Mouse (Mus musculus) liver, embryonic 11.5 days (tissue): ENCODE measurements around the gene Angel2. TPM values are rescaled to one million over a fixed set of nuclear protein-coding genes. Genes with fewer than 3 reads are reported as not detected.
"Not testable (repeated sequence)": the region's sequence is repeated elsewhere in the genome, so short reads cannot be mapped to it uniquely, and the experiment has no call there.

ENCODE experiments used
- ATAC-seq: fragments of 200-750 bp; cut with Nextera tagmentation; replicated peaks from 2 replicates; pipeline ENCODE4 v1.8.0; 2017; ENCODE audit warnings: moderate number of reproducible peaks, mild to moderate bottlenecking, moderate TSS enrichment, moderate library complexity; ENCODE audit not compliant: low FRiP score
- DNase-seq: peaks from one replicate; pipeline ENCODE4 v3.0.0-alpha.2; 2017; ENCODE audit warnings: low spot score
- H3K27ac ChIP-seq: fragments of 300-500 bp; sonication (generic); 2 replicates; pipeline ENCODE4 v1.5.1; 2014; ENCODE audit warnings: mild to moderate bottlenecking, low read depth, low read length, control low read depth
- H3K27me3 ChIP-seq: fragments of 300-500 bp; sonication (generic); replicated peaks from 2 replicates; pipeline ENCODE4 v1.6.1; 2014; ENCODE audit warnings: low read length, mixed read lengths; ENCODE audit not compliant: control insufficient read depth, insufficient read depth
- H3K36me3 ChIP-seq: fragments of 300-500 bp; sonication (generic); 2 replicates; pipeline ENCODE4 v1.6.1; 2014; ENCODE audit warnings: mild to moderate bottlenecking, low read length, moderate library complexity, mixed read lengths; ENCODE audit not compliant: control insufficient read depth, insufficient read depth
- H3K4me1 ChIP-seq: fragments of 300-500 bp; sonication (generic); replicated peaks from 2 replicates; pipeline ENCODE4 v1.6.1; 2014; ENCODE audit warnings: low read length, mixed read lengths; ENCODE audit not compliant: control insufficient read depth, insufficient read depth
- H3K4me2 ChIP-seq: fragments of 300-500 bp; sonication (generic); 2 replicates; pipeline ENCODE4 v1.6.1; 2014; ENCODE audit warnings: mild to moderate bottlenecking, control low read depth, moderate library complexity
- H3K4me3 ChIP-seq: fragments of 300-500 bp; sonication (generic); 2 replicates; pipeline ENCODE4 v1.5.1; 2014; ENCODE audit warnings: low read depth, low read length, control low read depth
- H3K9ac ChIP-seq: fragments of 300-500 bp; sonication (generic); 2 replicates; pipeline ENCODE4 v1.6.1; 2014; ENCODE audit warnings: low read depth, low read length, control low read depth
- H3K9me3 ChIP-seq: fragments of 300-500 bp; sonication (generic); 2 replicates; pipeline ENCODE4 v1.6.1; 2016; ENCODE audit warnings: low read length, inconsistent platforms, mixed read lengths; ENCODE audit not compliant: control insufficient read depth
- WGBS: fragments of 180-500 bp; shearing (Covaris S2); extraction: QIAGEN DNeasy Blood & Tissue Kit; methylation state at CpG from one replicate; pipeline ENCODE4 v1.1.7; 2014; 5-methylcytosine and 5-hydroxymethylcytosine counted together
- polyA plus RNA-seq: library from polyadenylated mRNA; unstranded; fragments of >200 nt; fragmentation: Nextera tagmentation; extraction: Ambion mirVana; gene quantifications from 2 replicates; pipeline ENCODE4 v1.2.1, GENCODE M21; 2014

The Angel2 gene
- polyA plus RNA-seq = 32.1 and 34.1 TPM in 2 replicates

- not testable (repeated sequence) for DNase-seq, H3K9ac ChIP-seq, H3K9me3 ChIP-seq, H3K4me3 ChIP-seq, H3K4me2 ChIP-seq, H3K27ac ChIP-seq, ATAC-seq, H3K27me3 ChIP-seq, H3K36me3 ChIP-seq, H3K4me1 ChIP-seq
- WGBS = 74% methylated on average over 3 of the region's 3 CpGs
These were observed at the start of gene Angel2 for GRCm38 (mm10) chr1:190924812-190925211. TSS of gene Angel2 (plus strand) at chr1:190925112.

GRCm38 (mm10) chr1:190875751-190876150, 49.2 kb upstream of the Angel2 start:
- no peak for ATAC-seq
- 87% methylated on average over 6 of the region's 6 CpGs for WGBS
- no peak overlapping the region for H3K9ac ChIP-seq
- H3K4me2 ChIP-seq = no peak overlapping the region
- H3K9me3 ChIP-seq = no peaks in the 10 kb centered on the region
- H3K36me3 ChIP-seq = peaks cover 4% of the 10 kb centered on the region; the same call in 1 of the 2 replicates
- DNase-seq = no peak
- H3K27ac ChIP-seq = no peak overlapping the region
- no peaks in the 10 kb centered on the region for H3K27me3 ChIP-seq
- H3K4me3 ChIP-seq = no peak overlapping the region
- no peaks in the 10 kb centered on the region for H3K4me1 ChIP-seq

- WGBS = 78% methylated on average over 6 of the region's 6 CpGs
- no peak overlapping the region for H3K4me2 ChIP-seq
- H3K36me3 ChIP-seq = peaks cover 2% of the 10 kb centered on the region
- no peak overlapping the region for H3K4me3 ChIP-seq
- peak; percentile 64 for ATAC-seq
- 0 out of 2 replicates have a peak overlapping the region, but pooled peaks have one; percentile 57 for H3K27ac ChIP-seq
- no peaks in the 10 kb centered on the region for H3K9me3 ChIP-seq
- H3K4me1 ChIP-seq = no peaks in the 10 kb centered on the region
- no peak for DNase-seq
- no peak overlapping the region for H3K9ac ChIP-seq
- H3K27me3 ChIP-seq = no peaks in the 10 kb centered on the region
These were observed 44.3 kb upstream of the Angel2 start for GRCm38 (mm10) chr1:190880638-190881037.

GRCm38 (mm10) chr1:190881422-190881821, 43.5 kb upstream of the Angel2 start:
- ATAC-seq = no peak; the same call in 1 of the 2 replicates
- no peaks in the 10 kb centered on the region for H3K9me3 ChIP-seq
- no peak overlapping the region for H3K4me2 ChIP-seq
- H3K4me1 ChIP-seq = no peaks in the 10 kb centered on the region
- no peaks in the 10 kb centered on the region for H3K27me3 ChIP-seq
- no peak overlapping the region for H3K27ac ChIP-seq
- H3K9ac ChIP-seq = no peak overlapping the region
- no peak for DNase-seq
- peaks cover 2% of the 10 kb centered on the region for H3K36me3 ChIP-seq
- H3K4me3 ChIP-seq = no peak overlapping the region
- WGBS = 5% methylated on average over 2 of the region's 2 CpGs

GRCm38 (mm10) chr1:190886014-190886413, 38.9 kb upstream of the Angel2 start:
- no peak for ATAC-seq
- H3K9ac ChIP-seq = no peak overlapping the region
- no peaks in the 10 kb centered on the region for H3K9me3 ChIP-seq
- H3K4me3 ChIP-seq = no peak overlapping the region
- H3K27me3 ChIP-seq = no peaks in the 10 kb centered on the region
- 87% methylated on average over 4 of the region's 4 CpGs for WGBS
- no peak overlapping the region for H3K4me2 ChIP-seq
- peaks cover 2% of the 10 kb centered on the region for H3K36me3 ChIP-seq
- H3K27ac ChIP-seq = no peak overlapping the region
- DNase-seq = no peak
- no peaks in the 10 kb centered on the region for H3K4me1 ChIP-seq

GRCm38 (mm10) chr1:190888031-190888430, 36.9 kb upstream of the Angel2 start:
- Histone ChIP-seq H3K9me3 (no peaks in the 10 kb centered on the region), H3K9ac (no peak overlapping the region), H3K4me2 (no peak overlapping the region), H3K27me3 (no peaks in the 10 kb centered on the region), H3K27ac (no peak overlapping the region), H3K4me3 (no peak overlapping the region), H3K4me1 (no peaks in the 10 kb centered on the region; the same call in 1 of the 2 replicates), H3K36me3 (peaks cover 2% of the 10 kb centered on the region)
- ATAC-seq (no peak), DNase-seq (no peak)
- 92% methylated on average over 2 of the region's 2 CpGs for WGBS

- DNase-seq (no peak), ATAC-seq (no peak)
- H3K9me3 ChIP-seq = no peaks in the 10 kb centered on the region
- no peak overlapping the region for H3K4me3 ChIP-seq
- H3K27ac ChIP-seq = no peak overlapping the region
- 89% methylated on average over 16 of the region's 16 CpGs for WGBS
- H3K4me2 ChIP-seq = no peak overlapping the region
- H3K36me3 ChIP-seq = peaks cover 2% of the 10 kb centered on the region
- peaks cover 4% of the 10 kb centered on the region; the same call in 1 of the 2 replicates for H3K4me1 ChIP-seq
- no peaks in the 10 kb centered on the region for H3K27me3 ChIP-seq
- H3K9ac ChIP-seq = no peak overlapping the region
These were observed 36.3 kb upstream of the Angel2 start for GRCm38 (mm10) chr1:190888646-190889045.

- H3K4me2 ChIP-seq = no peak overlapping the region
- H3K36me3 ChIP-seq = no peaks in the 10 kb centered on the region; the same call in 1 of the 2 replicates
- ATAC-seq = peak; percentile 62
- H3K27me3 ChIP-seq = no peaks in the 10 kb centered on the region
- 58% methylated on average over 6 of the region's 6 CpGs for WGBS
- H3K27ac ChIP-seq = peak overlapping the region; percentile 15
- no peaks in the 10 kb centered on the region for H3K9me3 ChIP-seq
- no peak overlapping the region for H3K9ac ChIP-seq
- DNase-seq = no peak
- H3K4me1 ChIP-seq = peaks cover 4% of the 10 kb centered on the region; the same call in 1 of the 2 replicates
- H3K4me3 ChIP-seq = no peak overlapping the region
These were observed 31.2 kb upstream of the Angel2 start for GRCm38 (mm10) chr1:190893559-190894167.

- 93% methylated on average over 3 of the region's 3 CpGs for WGBS
- H3K36me3 ChIP-seq = peaks cover 2% of the 10 kb centered on the region; the same call in 1 of the 2 replicates
- no peak for DNase-seq
These were observed 26.7 kb upstream of the Angel2 start for GRCm38 (mm10) chr1:190898186-190898585.

More at GRCm38 (mm10) chr1:190898186-190898585, 26.7 kb upstream of the Angel2 start:
- Histone ChIP-seq H3K27ac (no peak overlapping the region), H3K4me2 (no peak overlapping the region), H3K9me3 (no peaks in the 10 kb centered on the region), H3K27me3 (no peaks in the 10 kb centered on the region), H3K9ac (no peak overlapping the region), H3K4me3 (no peak overlapping the region), H3K4me1 (peaks cover 4% of the 10 kb centered on the region; the same call in 1 of the 2 replicates)
- ATAC-seq = no peak
